Mouse (Mus musculus) 3T3-L1 (cell line): ENCODE measurements around the gene 0610012G03Rik.

Experiments
- DNase-seq: peaks from one replicate; pipeline ENCODE4 v3.0.0-alpha.2; 2015; ENCODE audit warnings: low read depth, low spot score

The 0610012G03Rik gene

DNA sequence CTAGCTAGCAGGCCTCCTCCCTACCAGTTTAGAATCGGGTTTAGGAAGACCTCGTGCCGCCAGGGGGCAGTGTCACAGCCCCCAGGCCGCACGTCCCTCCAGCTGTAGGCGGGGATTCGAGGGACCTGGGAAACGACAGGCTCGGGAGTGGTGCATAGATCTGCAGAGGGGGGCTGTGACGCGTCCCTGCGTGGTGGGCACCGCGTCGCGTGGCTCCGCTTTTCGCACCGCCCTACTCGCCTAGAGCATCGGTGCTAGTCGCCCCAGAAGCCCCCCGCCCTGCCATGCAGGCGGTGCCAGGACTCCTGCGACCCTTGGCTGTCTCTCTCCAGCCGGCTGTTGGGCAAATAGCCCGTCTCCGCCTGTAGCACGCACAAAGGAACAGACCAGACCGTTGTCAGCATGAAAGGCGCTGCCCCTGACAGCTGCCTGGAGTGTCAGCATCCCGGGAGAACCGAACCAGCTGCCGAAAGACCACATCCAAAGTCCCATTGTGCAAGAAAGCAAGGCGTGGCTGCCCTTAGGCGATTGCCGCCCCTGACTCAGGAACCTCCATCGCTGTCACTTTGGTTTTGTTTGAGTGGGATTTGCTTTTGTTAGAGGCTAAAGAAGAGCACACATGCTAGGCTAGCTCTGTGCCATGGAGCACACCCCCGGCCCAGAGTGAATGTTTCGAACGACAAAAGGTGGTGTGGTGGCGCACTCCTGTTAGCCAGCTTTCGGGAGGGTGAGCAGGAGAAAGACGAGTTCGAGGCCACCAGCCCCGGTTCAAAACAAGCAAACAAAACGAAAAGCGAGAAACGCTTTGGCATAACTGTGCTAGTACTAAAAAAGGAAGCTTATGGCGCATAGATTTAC, 15.2 kb downstream of the 0610012G03Rik start:
- DNase-seq, result peak; percentile 73

DNA sequence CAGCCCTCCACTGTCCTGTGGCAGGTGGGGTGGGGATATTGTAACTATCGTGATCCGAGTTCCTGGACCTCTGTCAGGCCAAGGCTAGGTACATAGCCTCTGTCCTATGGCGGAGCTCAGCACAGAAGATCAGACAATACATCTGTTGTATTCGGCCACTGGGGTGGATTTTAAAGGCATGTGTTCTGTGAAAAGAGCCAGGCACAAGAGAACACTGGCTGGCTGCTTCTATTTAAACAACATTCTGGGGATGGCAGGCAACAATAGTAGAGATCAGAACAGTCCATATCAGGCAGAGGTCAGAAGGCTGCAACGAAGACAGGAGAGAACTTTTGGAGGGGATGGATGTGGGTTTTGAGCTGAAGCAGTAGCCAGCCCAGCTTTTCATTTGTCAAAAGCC, 16.0 kb downstream of the 0610012G03Rik start:
- DNase-seq, result no peak

DNA sequence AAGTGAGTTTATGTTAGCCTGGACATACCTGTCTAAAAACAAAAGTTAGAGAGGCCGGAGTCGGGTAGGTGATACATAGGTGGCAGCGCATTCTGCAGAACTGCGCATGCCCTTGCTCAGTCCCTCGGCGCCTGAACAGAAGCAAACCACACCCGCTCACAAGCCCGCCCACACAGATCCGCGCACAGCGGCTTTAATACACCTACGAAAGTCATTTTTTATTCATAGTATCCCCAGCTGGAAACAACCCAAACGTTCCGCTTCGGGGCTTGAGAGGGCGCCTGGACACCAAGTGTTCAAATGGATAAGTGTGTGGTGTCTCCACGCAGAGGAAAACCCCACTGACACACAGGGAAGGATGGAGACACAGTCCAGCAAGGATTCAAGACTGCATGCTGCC, 17.0 kb downstream of the 0610012G03Rik start:
- no peak for DNase-seq

DNA sequence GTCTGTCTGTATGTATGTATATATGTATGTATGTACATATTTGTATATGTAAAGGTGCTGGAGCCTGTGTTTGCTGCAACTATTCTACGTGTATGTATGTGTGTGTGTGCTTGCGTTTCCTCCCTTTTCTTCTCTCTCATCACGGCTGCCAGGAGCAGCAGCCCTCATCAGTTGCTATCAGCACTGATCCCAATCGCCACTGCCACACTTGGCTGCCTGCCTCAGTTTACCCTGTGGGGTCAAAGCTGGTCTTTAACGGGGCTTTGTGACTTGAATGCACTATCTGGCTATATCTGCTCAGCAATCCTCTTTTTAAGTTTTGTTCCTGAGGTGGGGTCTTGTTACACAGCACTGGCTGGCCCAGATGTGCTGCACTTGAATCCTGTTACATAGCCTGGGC, 20.9 kb downstream of the 0610012G03Rik start:
- DNase-seq, result no peak

DNA sequence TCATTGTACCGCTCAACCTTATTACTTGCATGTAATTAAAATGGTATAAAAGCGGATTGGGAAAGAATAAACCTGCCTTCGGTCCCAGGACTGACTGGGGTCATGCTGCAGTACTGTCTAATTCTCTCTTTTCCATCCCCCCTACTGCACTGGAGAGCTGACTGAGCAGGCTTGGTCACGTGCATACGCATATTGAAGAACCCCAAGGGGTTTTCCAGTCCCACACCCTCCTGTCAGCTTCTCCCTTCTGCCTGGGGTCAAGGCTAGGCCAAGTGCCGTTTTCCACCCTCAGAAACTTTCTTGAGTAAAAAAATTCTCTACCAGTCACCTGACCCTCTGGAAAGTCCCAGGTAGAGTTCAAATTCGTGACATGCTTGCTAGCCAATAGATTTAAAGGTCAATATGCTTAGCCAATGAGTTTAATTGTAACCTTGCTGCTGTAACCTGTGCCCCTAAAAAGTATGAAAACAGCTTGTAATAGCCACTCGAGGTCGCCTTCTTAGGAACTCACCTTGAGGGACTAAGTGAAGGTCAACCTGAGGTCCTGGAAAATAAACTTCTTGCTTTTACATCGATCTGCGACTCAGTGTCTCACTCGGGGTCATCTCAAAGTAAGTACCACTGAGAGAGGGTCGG, 21.6 kb downstream of the 0610012G03Rik start:
- DNase-seq, result no peak

DNA sequence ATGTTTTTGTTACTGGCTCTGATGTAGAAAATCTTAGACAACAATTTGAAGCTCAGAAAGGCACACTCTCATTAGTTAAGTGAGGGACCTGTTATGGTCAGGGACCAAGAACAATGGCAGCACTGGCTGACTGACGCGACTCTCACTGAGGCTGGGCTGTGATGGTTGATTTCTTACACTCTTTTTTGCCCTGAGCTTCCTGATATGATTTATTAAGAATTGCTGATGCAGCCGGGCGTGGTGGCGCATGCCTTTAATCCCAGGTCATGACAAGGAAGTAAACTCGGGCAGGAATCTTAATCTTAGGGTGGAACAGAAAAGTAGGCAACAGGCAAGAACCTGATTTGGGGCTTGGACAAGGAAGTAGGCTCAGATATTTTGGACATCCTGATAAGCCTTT, 22.2 kb downstream of the 0610012G03Rik start:
- DNase-seq, result no peak

DNA sequence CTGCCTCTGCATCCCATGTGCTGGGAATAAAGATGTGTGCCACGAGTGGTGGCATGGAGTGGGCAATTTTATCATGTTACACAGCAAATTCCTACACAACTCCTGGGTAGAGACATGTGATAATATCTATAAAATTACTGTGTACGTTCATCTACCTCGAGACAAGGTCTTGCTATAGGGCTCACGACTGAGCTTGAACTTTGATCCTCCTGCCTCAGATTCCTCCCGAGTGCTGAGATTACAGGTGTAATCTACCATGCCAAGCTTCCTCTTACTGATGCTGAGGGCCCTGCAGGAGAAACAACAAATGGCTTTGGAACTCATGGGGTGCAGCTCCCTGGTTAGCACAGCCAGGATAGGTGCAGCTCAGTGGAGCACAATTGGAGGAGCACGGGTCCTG, 23.9 kb downstream of the 0610012G03Rik start:
- DNase-seq, result no peak

DNA sequence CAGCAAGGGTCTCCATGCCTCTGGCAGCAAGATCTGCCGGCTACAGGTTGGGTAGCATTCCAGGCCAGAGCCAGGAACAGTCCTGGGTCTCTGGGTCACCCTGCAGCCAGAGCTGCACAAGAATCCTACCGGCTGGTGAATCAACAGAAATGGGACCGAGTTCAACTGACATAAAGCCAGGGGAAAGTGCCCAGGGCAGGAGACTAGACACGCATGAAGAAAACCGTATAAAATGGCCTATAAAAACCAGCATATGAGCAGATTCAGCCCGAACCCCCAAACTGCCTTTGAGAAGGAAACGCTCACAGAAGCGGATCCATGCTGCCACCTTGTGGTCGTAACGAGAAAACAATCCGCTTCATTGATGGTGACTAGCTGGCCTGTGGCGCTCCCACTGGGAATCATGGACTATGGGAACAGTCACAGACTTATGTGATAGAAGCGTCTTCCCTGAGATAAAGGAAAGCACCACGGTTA, 30.0 kb downstream of the 0610012G03Rik start:
- peak; percentile 93 for DNase-seq

DNA sequence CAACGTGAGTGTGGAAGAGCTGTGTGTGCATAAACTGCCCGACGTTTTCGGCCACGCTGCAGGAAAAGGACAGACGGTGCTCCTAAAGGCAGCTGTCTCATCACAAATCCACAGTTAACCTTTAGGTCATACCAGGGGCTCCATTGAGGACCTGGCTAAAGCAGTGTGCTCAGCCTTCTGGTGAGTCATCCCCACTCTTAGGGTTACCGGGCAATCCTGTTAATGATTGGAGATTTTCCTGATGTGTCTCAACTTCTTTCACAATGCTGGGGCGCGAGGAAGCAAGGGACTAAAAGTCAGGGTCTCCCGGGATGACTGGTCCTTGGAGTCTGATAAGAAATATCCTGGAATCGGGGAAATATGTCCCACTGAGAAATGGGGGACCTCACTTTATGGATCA, 30.5 kb downstream of the 0610012G03Rik start:
- DNase-seq, result no peak

DNA sequence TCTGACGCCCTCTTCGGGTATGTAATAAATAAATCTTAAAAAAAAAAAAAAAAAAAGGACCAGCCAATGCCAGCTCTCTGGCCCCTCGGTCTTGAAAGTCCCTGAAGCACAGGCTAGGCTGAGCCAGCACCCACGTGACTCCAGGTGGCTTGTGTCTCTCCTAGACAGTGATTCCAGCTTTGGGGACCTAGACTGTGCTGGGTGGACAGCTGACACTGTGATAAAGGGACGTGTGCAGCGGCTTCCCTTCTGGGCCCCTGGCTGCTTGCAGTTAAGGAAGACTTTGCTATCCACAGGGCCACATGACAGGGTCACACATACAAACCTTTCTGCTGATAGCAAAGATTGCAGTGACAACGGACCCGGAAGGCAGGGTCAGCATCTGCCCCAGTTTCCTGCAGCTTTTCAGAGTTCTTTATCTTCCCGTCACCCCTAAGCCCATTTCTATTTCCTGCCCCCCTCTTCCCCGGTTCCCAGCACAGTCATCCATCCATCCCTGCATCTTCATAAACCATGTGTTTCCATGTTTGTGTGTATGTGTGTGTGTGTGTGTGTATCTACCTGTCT, 37.9 kb downstream of the 0610012G03Rik start:
- DNase-seq, result no peak

DNA sequence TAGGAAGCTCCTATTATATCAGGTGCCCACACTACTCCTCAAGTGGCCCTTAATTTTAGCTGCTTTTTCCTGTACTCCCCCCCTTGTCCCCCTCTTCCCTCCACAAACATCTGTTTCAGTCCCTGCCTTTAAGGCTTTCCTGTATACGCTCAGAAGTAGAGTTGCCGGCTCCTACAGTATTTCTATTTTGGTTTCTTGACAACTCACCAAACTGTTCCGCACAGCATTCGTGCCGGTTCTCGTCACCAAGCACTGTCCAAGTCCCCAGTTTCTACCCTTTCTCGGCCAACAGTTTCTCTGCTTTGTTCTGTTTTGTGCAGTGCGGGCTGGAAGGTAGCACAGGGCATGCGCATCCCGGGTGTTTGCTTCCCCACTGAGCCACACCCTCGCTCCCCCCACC, 39.3 kb downstream of the 0610012G03Rik start:
- no peak for DNase-seq

DNA sequence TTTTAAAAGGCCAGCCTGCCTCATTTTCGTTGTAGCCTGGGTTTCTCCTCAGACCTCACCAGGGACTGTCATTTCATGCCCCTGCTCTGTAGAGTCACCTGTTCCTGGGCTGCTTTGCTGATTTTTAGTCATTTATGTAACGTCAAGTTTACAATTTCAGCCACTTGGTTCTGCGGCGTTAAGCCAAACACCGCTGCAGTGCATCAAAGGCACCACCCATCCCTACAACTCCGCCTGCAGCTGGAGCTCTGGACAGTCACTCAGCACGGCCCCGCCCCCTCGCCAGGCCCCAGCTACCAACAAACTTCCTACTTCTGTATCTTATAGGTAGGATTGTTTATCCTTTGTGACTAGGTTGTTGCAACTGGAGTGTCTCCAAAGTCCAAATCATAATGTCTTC, 41.4 kb downstream of the 0610012G03Rik start:
- peak; percentile 36 for DNase-seq

DNA sequence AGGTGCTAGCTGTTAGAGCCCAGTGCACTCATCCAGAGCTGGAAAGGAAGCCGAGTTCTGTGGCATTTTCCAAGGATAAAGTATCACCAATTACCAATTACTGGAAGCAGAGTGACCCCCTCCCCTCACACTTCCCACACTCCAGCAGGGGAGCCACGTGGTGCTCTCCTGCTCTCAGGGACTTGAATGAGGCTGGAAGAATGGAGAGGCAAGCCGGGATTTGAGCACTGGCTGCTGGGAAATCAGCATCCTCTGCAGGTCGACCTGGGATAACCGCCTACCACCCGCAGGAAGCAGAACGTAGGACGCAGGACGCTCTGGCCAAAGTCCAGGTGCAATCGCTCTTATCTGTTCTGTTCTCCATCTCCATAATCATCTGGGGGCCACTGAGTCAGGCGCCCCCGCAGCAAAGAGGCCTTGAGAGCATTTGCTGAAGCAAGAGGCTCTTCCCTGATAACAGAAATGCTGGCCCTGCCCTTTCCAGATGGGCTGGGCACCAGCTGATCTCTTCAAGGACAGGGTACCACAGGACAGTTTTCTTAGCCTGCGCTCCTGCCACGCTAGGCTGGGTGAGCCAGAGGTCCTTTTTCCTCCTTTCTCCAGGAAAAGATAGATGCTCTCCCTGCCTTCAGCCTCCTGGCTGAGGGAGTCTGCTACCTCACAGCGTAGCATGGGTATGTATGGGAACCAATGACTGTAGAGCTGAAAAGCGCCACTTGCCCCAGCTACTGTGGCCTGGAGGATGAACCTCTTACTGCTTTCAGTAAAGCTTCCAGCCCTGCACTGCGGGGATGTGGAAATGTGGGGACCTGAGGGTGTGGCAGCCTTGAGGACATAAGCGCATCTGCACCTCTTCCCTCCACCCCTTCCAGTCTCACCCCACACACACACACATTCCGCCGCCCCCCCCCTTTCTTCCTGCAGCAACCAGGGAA, 42.1 kb downstream of the 0610012G03Rik start:
- no peak for DNase-seq

DNA sequence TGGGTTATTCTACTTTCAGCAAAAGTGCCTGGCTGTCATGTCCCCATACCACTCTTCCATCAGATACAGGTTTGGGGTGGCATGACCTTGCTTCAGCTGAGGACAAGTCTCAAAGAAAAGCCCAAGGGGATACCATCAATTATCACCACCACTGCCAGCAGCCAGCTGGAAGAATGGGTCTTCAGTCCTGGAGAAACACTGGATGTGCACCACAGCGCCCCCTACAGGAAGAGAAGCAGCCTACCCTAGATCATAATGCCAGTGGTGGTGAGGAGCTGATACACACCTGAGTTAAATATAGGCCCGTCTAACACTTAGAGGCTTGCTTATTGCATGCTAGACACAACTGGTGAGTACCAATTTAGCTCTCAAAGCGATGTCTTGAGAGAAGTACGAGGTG, 43.0 kb downstream of the 0610012G03Rik start:
- DNase-seq, result no peak

DNA sequence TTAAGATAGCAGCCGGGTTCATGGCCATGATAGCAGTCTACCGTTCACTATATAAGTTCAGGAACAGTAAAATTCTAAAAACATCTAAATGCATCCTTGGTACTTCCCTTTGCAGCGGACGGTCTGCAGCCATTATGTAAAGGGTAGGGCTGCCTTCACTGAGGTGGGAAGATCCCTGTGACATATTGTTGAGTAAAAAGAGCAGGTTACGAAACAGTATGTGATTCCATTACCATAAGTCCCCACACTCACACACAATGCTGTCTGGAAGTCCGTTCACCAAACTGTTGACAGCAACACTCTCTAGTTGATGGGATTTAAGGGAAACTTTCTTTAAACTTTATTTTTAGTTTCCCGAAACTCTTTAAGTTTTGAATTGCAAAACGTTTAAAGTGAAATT, 45.1 kb downstream of the 0610012G03Rik start:
- DNase-seq, result no peak

DNA sequence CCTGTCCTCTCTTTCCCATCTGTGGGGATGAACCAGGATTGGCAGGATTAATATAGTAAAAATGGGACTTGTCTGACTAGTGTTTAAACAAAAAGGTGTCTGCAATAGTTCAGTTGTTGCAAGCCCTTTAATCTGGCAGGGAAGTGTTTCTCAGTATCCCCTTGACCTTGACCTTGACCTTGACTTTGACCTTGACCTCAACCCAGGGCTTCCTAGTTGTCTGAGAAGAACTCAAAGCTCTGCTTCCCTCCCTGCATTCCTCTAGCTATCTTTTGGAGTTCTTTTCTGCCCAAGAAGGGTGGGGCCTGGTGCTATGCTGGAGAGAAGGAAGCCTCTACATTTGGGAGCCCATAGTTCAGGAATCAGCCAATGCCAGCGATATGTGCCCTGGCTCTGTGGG, 46.4 kb downstream of the 0610012G03Rik start:
- no peak for DNase-seq

DNA sequence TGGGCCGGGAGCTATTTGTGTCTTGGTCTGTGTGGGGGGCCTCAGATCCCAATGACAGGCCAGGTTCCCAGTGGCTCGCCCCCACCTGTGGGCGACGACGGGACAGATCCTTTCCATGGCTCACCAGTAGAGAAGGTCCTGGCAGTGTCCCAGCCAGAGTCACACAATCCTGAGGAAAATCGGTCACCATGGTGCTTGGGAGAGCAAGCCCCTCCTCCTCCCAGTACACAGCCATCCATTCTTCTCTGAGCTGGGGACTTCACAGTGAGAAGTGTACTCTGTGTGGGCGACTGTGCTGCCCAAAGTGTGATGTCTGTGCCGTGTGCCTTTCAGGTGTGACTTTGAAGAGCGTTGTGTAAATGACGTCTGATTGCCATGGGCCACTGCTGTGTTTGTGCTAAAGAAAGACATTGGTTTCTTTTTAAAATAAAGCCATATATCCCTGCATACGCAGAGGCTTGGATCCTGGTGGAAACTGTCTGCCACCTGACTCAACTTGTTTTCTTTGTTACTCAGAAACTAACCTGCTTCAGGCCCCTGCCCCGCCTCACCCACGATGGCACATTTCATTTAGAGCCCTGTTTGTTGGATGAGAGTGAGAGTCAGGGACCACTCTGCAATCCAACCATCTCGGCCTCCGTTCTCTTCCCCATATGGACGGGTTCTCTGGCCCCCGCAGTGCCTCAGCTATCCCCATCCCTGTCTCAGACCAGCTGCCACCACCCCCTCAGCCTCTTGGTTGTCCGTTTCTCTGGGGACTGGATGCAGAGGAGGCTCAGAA, 49.6 kb downstream of the 0610012G03Rik start:
- DNase-seq, result no peak
